Mouse (Mus musculus) liver, embryonic 13.5 days (tissue): ENCODE results near the gene Lin7b. TPM values are rescaled to one million over a fixed set of nuclear protein-coding genes. Genes with fewer than 3 reads are reported as not detected.

Experiments used
- ATAC-seq: fragments of 200-750 bp; cut with Nextera tagmentation; 2 replicates; pipeline ENCODE4 v1.8.0; 2017; ENCODE audit warnings: low read depth, mild to moderate bottlenecking, moderate number of reproducible peaks, moderate library complexity
- DNase-seq: peaks from one replicate; pipeline ENCODE4 v3.0.0; 2022
- H3K27ac ChIP-seq: fragments of 300-500 bp; sonication (generic); 2 replicates; pipeline ENCODE4 v1.5.1; 2015; ENCODE audit warnings: moderate library complexity, mild to moderate bottlenecking, inconsistent platforms
- H3K27me3 ChIP-seq: fragments of 300-500 bp; sonication (generic); 2 replicates; pipeline ENCODE4 v1.6.1; 2015; ENCODE audit warnings: mild to moderate bottlenecking, inconsistent platforms
- H3K36me3 ChIP-seq: fragments of 300-500 bp; sonication (generic); 2 replicates; pipeline ENCODE4 v1.6.1; 2015; ENCODE audit warnings: mild to moderate bottlenecking, inconsistent platforms
- H3K4me1 ChIP-seq: fragments of 300-500 bp; sonication (generic); replicated peaks from 2 replicates; pipeline ENCODE4 v1.6.1; 2015; ENCODE audit warnings: inconsistent platforms
- H3K4me2 ChIP-seq: fragments of 300-500 bp; sonication (generic); 2 replicates; pipeline ENCODE4 v1.6.1; 2015; ENCODE audit warnings: inconsistent platforms, mild to moderate bottlenecking, moderate library complexity
- H3K4me3 ChIP-seq: fragments of 300-500 bp; sonication (generic); replicated peaks from 2 replicates; pipeline ENCODE4 v1.5.1; 2015; ENCODE audit warnings: mild to moderate bottlenecking, inconsistent platforms
- H3K9ac ChIP-seq: fragments of 300-500 bp; sonication (generic); 2 replicates; pipeline ENCODE4 v1.6.1; 2015; ENCODE audit warnings: mild to moderate bottlenecking, inconsistent platforms
- H3K9me3 ChIP-seq: fragments of 300-500 bp; sonication (generic); replicated peaks from 2 replicates; pipeline ENCODE4 v1.6.1; 2016; ENCODE audit warnings: inconsistent platforms
- WGBS: fragments of 180-500 bp; shearing (Covaris S2); methylation state at CpG from one replicate; pipeline ENCODE4 v1.1.7; 2015; ENCODE audit not compliant: insufficient replicate concordance; 5-methylcytosine and 5-hydroxymethylcytosine counted together
- polyA plus RNA-seq: library from polyadenylated mRNA; unstranded; fragments of >200 nt; fragmentation: Nextera tagmentation; extraction: Ambion mirVana; gene quantifications from 2 replicates; pipeline ENCODE4 v1.2.1, GENCODE M21; 2015

Lin7b gene
- polyA plus RNA-seq, 1 experiment from 2014 or later, result not detected

DNA sequence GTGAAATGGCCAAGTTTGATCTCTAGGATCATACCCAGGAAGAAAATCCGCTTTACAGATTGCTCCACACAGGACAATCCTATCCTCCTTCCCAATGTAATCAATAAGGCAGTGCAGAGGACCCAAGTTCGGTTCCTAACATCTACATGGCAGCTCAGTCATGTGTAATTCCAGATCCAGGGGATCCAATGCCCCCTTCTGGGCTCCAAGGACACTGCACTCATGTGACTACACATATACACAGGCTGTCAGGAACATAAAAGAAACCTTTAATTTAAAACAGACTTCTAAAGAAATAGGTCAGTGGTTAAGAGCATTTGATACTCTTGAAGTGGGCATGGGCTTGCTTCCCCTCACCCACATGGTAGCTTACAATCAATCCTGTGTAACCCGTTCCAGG, 15.7 kb upstream of the Lin7b start:
- DNase-seq, result no peak
- Histone ChIP-seq H3K9me3 (no peaks in the 10 kb centered on the region), H3K27me3 (no peaks in the 10 kb centered on the region), H3K4me2 (no peak overlapping the region), H3K9ac (no peak overlapping the region), H3K4me1 (no peaks in the 10 kb centered on the region), H3K27ac (no peak overlapping the region), H3K36me3 (peaks cover 100% of the 10 kb centered on the region), H3K4me3 (no peak overlapping the region)
- ATAC-seq, result no peak
- 88% methylated on average over 3 of the region's 3 CpGs for WGBS

DNA sequence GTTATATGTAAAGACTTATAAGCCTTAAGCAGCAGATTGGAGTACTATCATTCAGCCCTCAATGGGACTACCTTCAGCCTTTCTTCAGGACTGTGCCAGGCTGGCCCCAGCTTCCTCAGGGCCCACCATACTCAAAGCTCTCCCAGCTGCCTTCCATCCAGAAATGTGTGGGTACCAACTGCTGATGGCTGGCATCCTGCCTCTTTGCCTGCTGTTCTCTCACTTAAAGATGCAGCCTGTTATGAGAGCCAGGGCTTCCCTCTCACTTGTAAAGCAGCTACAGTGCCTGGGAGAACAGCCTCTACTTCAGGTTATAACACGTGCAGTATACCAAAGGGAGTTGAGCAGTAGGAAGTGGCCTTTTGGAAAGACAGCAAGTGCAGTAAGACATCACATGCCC, 5.7 kb upstream of the Lin7b start:
- Histone ChIP-seq H3K9me3 (no peaks in the 10 kb centered on the region), H3K27me3 (no peaks in the 10 kb centered on the region), H3K4me1 (0 out of 2 replicates have a peak, but pooled peaks cover 2% of the 10 kb centered on the region), H3K4me2 (no peak overlapping the region), H3K4me3 (no peak overlapping the region), H3K9ac (no peak overlapping the region), H3K27ac (no peak overlapping the region), H3K36me3 (peaks cover 88% of the 10 kb centered on the region)
- ATAC-seq, result no peak
- WGBS, result 87% methylated on average over 1 of the region's 1 CpGs
- DNase-seq, result no peak

DNA sequence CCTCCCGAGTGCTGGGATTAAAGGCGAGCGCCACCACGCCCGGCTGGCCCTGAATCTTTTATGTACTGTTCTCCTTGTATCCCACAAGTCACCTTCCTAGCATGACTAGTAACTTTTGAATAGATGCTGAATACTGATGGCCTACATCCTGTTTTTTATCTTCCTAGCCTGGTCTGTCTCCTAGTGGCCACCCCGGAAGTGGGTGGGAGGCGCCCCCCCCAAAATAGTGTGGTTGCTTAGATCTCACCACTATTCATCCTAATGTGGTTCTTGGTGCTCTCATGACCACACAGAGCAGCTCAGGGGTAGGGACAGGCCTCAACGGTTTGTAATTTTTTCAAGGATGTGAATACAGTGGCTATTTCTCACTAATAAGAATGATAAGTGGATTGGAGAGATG, 4.2 kb upstream of the Lin7b start:
- H3K27me3 ChIP-seq, result peaks cover 9% of the 10 kb centered on the region
- peaks cover 16% of the 10 kb centered on the region for H3K4me1 ChIP-seq
- DNase-seq, result no peak
- H3K4me2 ChIP-seq, result no peak overlapping the region
- H3K9me3 ChIP-seq, result no peaks in the 10 kb centered on the region
- H3K4me3 ChIP-seq, result no peak overlapping the region
- H3K9ac ChIP-seq, result no peak overlapping the region
- 80% methylated on average over 8 of the region's 8 CpGs for WGBS
- peaks cover 74% of the 10 kb centered on the region for H3K36me3 ChIP-seq
- H3K27ac ChIP-seq, result no peak overlapping the region
- ATAC-seq, result no peak

DNA sequence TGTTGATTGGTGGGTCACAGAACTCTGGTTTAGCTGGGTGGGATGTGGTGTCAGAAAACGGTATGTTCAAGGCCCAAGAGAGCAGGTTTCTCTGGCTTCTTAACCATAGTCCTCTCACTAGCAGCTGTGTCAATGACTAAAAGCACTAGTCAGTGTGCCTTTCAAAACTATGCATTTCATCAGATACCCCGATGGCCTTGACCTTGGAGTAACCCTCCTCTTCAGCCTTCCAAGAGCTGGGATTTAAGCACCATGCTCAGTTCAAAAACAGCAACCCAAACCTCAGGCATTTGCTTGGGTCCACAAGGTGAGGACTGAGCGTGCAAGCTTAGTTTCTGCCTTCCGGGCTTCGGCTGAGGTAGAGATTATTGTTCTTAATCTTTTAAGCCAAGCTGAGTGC, 2.0 kb upstream of the Lin7b start:
- Histone ChIP-seq H3K36me3 (peaks cover 51% of the 10 kb centered on the region), H3K4me1 (peaks cover 33% of the 10 kb centered on the region), H3K4me2 (no peak overlapping the region), H3K4me3 (no peak overlapping the region), H3K9me3 (no peaks in the 10 kb centered on the region), H3K27ac (no peak overlapping the region), H3K9ac (no peak overlapping the region), H3K27me3 (peaks cover 30% of the 10 kb centered on the region)
- DNase-seq (no peak), ATAC-seq (no peak)
- WGBS, result 80% methylated on average over 5 of the region's 5 CpGs

DNA sequence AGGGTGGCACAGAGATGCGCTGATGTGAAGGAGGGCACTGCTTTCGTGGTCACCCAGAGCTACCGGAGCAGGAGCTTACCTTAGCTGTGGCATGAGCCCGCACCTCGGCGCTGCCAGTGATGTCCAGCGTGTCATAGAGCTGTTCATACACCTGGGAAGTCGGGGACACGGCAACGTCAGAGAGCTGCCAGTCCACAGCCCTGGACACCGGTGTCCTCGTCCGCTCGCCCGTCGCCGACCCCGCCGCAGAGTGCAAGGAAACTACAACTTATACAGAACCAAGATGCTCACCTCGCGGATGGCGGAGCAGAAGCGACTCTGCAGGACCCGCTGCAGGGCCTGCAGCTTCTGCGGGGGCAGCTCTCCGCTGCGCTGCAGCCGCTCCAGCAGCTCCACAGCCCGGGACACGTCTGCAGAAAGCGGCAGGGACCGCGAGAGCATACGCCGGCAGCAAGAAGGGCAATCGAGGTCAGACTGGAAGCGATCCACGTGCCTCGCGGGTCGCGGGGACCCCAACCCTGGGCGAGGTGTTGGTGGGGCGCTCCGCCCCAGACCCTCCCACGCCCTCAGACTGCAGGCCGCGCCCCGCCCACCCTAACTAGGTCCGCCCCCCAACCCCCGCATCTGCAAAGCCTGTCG, 428 bp downstream of the Lin7b start:
- 10% methylated on average over 52 of the region's 52 CpGs for WGBS
- Histone ChIP-seq H3K4me3 (peak overlapping the region; percentile 59), H3K27me3 (peaks cover 49% of the 10 kb centered on the region), H3K27ac (no peak overlapping the region), H3K9ac (peak overlapping the region; percentile 49), H3K36me3 (peaks cover 29% of the 10 kb centered on the region), H3K4me1 (peaks cover 42% of the 10 kb centered on the region), H3K9me3 (no peaks in the 10 kb centered on the region), H3K4me2 (peak overlapping the region; percentile 86)
- ATAC-seq (no peak), DNase-seq (no peak)

DNA sequence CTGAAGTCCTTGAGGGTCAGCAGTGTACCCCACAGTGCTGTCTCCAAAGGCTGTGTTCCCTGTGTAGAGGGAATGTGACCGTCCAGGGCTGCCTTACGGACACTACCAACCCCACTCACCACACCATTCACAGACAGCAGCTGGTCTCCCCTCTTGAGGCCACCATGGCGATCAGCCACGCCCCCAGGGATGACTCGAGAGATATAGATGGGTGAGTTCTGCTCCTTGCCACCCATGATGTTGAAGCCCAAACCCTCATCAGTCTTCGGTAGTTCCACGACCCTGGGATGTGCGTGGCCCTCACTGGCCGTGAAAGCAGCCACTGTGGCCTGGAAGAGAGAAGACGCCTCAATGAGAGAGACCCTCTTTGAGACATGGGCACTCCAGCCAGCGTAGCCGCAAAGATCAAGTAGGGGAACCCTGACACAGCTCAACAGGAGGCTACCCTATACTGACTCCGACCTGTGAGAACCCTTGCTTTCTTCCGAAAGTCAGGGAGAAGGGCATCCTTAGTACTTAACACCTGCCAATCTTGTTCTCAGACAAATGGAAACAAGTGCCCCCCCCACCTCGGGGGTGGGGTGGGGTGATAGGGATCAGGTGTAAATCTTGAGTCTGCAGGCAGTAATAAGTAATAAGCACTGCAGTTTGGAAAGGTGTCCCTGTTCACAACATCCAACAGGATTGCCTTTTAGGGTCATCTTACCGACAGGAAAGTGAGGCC, 1.2 kb downstream of the Lin7b start:
- Histone ChIP-seq H3K27me3 (peaks cover 57% of the 10 kb centered on the region), H3K27ac (no peak overlapping the region), H3K9me3 (no peaks in the 10 kb centered on the region), H3K36me3 (peaks cover 23% of the 10 kb centered on the region), H3K4me3 (no peak overlapping the region), H3K4me2 (no peak overlapping the region), H3K9ac (0 out of 2 replicates have a peak overlapping the region, but pooled peaks have one; percentile 49), H3K4me1 (peaks cover 42% of the 10 kb centered on the region)
- DNase-seq (peak; percentile 8), ATAC-seq (no peak)
- WGBS, result 56% methylated on average over 16 of the region's 16 CpGs

DNA sequence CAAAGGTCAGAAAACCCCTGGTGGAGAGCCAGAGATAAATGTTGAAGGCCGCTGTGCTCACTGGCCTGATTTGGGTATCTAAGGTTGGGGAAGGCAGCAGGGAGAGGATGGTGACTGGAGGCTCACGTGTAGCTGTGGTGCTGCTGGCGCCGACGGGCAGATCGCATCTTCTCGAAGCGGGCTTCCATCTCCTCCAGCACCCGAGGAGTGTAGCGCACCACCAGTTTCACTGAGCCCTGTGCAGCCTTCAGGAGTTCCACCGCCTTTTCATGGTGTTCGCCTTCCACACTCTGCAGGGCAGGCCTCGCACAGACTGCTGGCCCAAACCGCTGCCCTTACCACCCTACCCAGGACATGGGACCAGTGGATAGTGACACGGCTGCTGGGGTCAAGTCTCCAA, 2.2 kb downstream of the Lin7b start:
- Histone ChIP-seq H3K4me3 (peak overlapping the region; percentile 59), H3K27me3 (peaks cover 67% of the 10 kb centered on the region), H3K9ac (peak overlapping the region; percentile 64; the same call in 1 of the 2 replicates)

DNA sequence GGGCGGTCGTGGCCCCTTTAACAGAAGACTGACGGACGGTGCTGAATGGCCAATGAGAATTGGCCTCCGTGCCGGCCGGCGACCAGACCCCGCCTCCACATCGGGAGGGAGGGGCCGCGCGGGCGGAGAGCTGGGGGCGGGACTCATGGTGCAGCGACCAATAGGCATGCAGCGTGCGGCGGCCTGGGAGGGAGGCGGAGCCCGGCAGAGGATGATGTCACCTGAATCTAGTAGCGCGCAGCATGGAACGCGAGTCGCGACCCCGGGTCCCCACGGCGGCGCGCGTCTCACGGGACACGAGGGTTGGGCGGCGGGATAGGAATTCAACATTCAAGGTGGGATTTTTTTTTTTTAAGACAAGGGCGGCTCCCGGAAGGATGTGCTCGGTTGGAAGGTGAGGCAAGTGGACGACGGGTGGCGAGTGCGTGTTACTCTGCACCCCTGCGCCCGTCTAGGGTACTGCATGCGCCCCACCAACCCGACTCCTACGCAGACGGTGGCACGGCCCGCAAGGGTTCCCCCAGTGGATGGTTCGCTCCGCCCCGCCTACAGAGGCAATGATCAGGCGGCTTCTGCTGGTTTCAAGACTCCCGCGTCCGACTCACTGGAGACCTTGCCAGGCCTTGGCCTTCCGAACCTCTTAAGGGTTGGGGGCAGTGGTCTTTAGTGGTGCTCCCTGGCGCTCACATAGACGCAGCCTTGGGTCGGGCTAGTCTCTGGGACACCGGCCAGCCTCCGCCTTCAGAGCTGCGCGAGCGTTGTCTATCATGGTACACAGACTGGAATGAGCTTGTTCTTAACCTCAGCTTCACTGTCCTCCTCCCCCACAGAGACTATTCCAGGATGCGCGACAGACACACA, 3.1 kb downstream of the Lin7b start:
- peak; percentile 95 for DNase-seq
- Histone ChIP-seq H3K9me3 (no peaks in the 10 kb centered on the region), H3K27ac (no peak overlapping the region), H3K4me2 (peak overlapping the region; percentile 76), H3K4me3 (peak overlapping the region; percentile 59), H3K9ac (peak overlapping the region; percentile 64), H3K27me3 (peaks cover 76% of the 10 kb centered on the region), H3K4me1 (peaks cover 49% of the 10 kb centered on the region), H3K36me3 (peaks cover 3% of the 10 kb centered on the region)
- peak; percentile 79 for ATAC-seq
- 1% methylated on average over 70 of the region's 70 CpGs for WGBS

More for the DNA sequence above, 2.2 kb downstream of the Lin7b start:
- Histone ChIP-seq H3K9me3 (no peaks in the 10 kb centered on the region), H3K27ac (no peak overlapping the region), H3K4me2 (peak overlapping the region; percentile 76), H3K4me1 (peaks cover 42% of the 10 kb centered on the region), H3K36me3 (peaks cover 13% of the 10 kb centered on the region)
- 75% methylated on average over 15 of the region's 15 CpGs for WGBS
- DNase-seq (peak; percentile 5), ATAC-seq (no peak)

DNA sequence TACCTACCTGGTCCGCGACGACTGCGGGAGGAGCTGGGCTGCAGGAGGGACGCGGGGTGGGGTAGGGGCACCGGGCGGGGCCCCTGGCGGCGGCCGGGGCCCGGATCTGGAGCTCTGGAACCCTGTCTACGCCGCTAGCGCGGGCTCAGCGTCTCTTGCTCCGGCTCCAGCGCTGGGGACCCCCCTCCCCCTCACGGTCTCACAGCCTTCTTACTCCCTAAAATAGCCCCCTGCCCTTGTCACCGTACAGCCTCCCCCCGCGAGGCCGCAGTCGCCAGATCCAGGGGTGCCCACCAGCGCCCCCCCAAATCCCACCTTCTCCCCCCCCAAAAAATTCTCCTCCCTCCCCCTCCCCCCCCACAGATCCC, 3.7 kb downstream of the Lin7b start, which contains the start of gene Ppfia3:
TSS of gene Ppfia3 (minus strand) at position 368 of the 368 bp plus-strand sequence.
- H3K4me3 ChIP-seq, result peak within 1 kb of the TSS; percentile 59
- ATAC-seq (no peak), DNase-seq (no peak)
- H3K27me3 ChIP-seq, result peaks cover 82% of the 10 kb centered on the region
- H3K4me2 ChIP-seq, result peak within 1 kb of the TSS; percentile 76
- 1% methylated on average over 25 of the region's 26 CpGs for WGBS
- peaks cover 55% of the 10 kb centered on the region for H3K4me1 ChIP-seq
- H3K36me3 ChIP-seq, result no peaks in the 10 kb centered on the region
- H3K9ac ChIP-seq, result peak within 1 kb of the TSS; percentile 64
- H3K9me3 ChIP-seq, result no peaks in the 10 kb centered on the region
- H3K27ac ChIP-seq, result no peak within 1 kb of the TSS

DNA sequence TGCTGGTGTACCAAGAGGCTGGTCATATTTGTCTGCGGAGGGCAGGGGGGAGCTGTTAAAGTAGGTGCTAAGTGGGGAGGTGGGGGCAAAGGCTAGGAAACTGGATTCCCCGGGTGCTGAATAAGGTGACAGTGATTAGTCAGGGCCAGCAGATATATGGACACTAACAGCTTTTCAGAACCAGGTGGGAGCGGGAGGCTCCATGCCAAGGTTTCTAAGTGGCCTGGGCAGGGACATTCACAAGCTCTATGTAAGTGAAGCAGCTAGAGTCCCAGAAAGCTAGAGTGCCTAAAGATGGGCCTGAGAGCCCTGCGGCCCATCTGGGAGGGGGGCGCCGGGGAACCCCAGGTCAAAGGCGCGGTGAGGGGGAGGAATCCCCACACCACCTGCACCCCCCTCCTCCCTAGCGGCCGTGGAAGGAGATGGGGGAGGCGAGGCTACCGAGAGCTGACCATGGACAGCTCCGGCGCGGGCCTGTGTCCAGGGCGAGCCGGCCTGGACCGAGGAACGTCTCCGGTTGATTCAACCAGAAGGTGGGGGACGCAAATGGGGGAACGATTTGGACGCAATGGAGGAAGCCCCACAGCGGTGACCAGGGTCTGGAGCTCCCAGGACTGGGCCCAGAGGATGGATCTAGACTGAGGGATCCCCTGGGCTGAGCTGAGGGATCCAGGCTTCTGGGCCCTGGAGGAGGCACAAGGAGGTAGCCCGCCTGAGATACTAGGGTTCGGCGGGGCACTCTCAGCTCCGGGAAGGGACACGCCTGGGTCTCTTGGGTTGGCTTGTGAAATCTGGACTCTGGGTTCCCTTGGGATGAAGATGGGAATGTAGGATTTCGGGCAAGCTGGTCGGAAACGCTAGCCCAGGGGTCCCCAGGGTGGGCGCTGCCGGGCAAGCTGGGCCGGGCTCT, 4.4 kb downstream of the Lin7b start:
- Histone ChIP-seq H3K4me1 (peaks cover 61% of the 10 kb centered on the region), H3K9ac (peak overlapping the region; percentile 53), H3K36me3 (no peaks in the 10 kb centered on the region), H3K27ac (no peak overlapping the region), H3K27me3 (peaks cover 89% of the 10 kb centered on the region), H3K4me2 (peak overlapping the region; percentile 76), H3K4me3 (peak overlapping the region; percentile 59), H3K9me3 (no peaks in the 10 kb centered on the region)
- ATAC-seq, result no peak
- 5% methylated on average over 35 of the region's 35 CpGs for WGBS
- peak; percentile 4 for DNase-seq
